In the genomic region with DNA sequence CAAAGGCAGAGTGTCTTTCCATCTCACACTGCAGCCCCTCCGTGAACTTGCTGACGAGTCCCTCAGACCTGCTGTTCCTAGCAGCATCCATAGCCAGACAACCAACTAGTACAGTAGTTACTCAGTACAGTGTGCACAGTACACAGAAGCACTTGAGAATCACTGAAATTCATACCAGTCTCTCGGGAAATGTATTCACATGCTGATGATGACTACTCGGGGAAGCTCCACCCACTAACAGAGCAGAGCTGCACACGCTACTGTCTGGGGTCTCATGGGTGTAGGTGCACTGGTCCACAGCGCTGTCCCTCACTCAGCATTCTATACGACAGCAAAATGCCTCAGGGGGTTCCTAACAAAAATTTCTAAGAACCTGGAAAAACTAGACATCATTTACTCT, we compare ENCODE assay signal across 22 mouse cellular contexts.
"Had no signal": no experiment of that assay in that cellular context is flagged by ENCODE, and none has a peak within 500 bp of the region (broad histone marks: within the 10 kb centered on the region; RNA-seq: fewer than 3 reads in every experiment).

No protein-coding gene starts in this region.

- H3K27ac ChIP-seq: kidney, embryonic 15.5 days; limb, embryonic 12.5 days; limb, embryonic 15.5 days; liver, embryonic 14.5 days; lung, embryonic 15.5 days; midbrain, embryonic 10.5 days; midbrain, embryonic 13.5 days; neural tube, embryonic 13.5 days had no signal

- DNase-seq: kidney, adult 8-10 months; kidney, postnatal 10 days; kidney, postnatal 36 days; layer of hippocampus, postnatal 36 days; left cerebral cortex, postnatal 4 days; lung, adult 18-20 months; lung, postnatal 10 days; lung, postnatal 36 days; retina, postnatal 1 day; thymus, postnatal 36 days had no signal

- H3K9me3 ChIP-seq: kidney, embryonic 15.5 days; limb, embryonic 12.5 days; limb, embryonic 15.5 days; lung, embryonic 15.5 days; megakaryocyte, embryonic 14.5 days; midbrain, embryonic 10.5 days; midbrain, embryonic 13.5 days; neural tube, embryonic 13.5 days had no signal

- H3K4me2 ChIP-seq: kidney, embryonic 15.5 days; limb, embryonic 12.5 days; limb, embryonic 15.5 days; liver, embryonic 11.5 days; lung, embryonic 15.5 days; midbrain, embryonic 13.5 days; neural tube, embryonic 13.5 days had no signal

- H3K27me3 ChIP-seq: kidney, embryonic 15.5 days; limb, embryonic 12.5 days; limb, embryonic 15.5 days; lung, embryonic 15.5 days; megakaryocyte, embryonic 14.5 days; midbrain, embryonic 13.5 days; neural tube, embryonic 13.5 days had no signal

- ATAC-seq: midbrain, embryonic 13.5 days; midbrain, embryonic 16.5 days had no signal

- H3K4me3 ChIP-seq: kidney, embryonic 15.5 days; limb, embryonic 12.5 days; limb, embryonic 15.5 days; lung, embryonic 15.5 days; megakaryocyte, embryonic 14.5 days; midbrain, embryonic 10.5 days; midbrain, embryonic 13.5 days; myocyte; neural tube, embryonic 13.5 days had no signal

- H3K9ac ChIP-seq: kidney, embryonic 15.5 days; limb, embryonic 12.5 days; limb, embryonic 15.5 days; liver, embryonic 14.5 days; lung, embryonic 15.5 days; midbrain, embryonic 13.5 days; neural tube, embryonic 13.5 days had no signal

- H3K4me1 ChIP-seq: kidney, embryonic 15.5 days; limb, embryonic 12.5 days; limb, embryonic 15.5 days; lung, embryonic 15.5 days; midbrain, embryonic 10.5 days; midbrain, embryonic 13.5 days; neural tube, embryonic 13.5 days had no signal
